Mouse (Mus musculus): ENCODE measurements at regions not wholly inside any gene's neighbourhood (a gene's known extent, or its start where the extent isn't known, plus 50 kb on each side); places are given as distances from the start of the nearest gene placed in this dataset.

DNA sequence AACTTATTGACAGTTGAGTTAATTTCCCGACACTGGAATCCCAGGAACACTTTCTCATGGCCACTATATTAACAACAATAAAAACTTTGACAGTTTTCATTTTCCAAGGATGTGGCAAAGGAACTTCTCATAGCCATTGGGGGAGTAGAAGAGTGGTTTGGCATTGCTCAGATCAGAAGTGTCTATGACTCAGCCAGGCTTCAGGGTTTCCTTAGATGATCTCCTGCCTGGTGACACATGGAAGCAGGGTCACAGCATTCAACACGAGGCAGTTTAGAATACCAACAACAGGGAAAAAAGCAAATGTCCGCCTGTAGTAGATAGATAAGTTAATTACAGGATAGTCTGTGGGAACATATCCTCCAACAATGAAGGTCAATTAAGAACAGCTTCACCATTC lies 228.1 kb upstream of the Gm12728 start:
- Histone ChIP-seq H3K4me1 (ENCODE audit: control insufficient read depth, insufficient read depth, low read length) (no peaks in the 10 kb centered on the region), H3K4me3 (ENCODE audit: insufficient read depth, low read depth, low read length) (no peak overlapping the region), H3K27ac (ENCODE audit: insufficient read depth, low read depth, low read length) (no peak overlapping the region)
- 75% methylated on average over 3 of the region's 3 CpGs for whole genome bisulfite sequencing
- TF ChIP-seq CTCF (IDR thresholded peaks at IDR 0.05; ENCODE audit: insufficient read depth, low read depth, low read length) (no peak), POLR2A (IDR thresholded peaks at IDR 0.05; ENCODE audit: insufficient read depth, low read depth, low read length) (no peak)

DNA sequence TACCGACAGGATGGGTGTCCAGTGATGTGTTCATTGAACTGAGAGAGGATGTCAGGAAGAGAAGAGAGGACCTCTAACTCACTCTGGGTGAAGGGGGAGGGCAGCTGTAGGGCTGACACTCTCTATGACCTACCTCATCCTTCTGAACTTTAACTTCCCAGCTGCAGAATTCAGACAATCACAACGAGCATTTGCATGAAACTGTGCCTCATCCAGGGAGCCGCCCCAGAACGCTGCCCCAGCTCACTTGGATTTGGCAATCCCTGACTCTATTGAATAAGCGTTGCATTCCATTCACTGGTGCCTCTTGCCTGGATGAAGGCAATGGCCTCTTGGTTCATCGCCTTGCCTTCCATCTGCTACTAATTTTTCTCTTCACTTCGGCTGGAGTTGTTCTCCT lies 223.9 kb upstream of the Gm12728 start:
- no peak overlapping the region for H3K4me3 ChIP-seq (ENCODE audit: insufficient read depth, low read depth, low read length)
- H3K4me1 ChIP-seq (ENCODE audit: control insufficient read depth, insufficient read depth, low read length), result no peaks in the 10 kb centered on the region
- 67% methylated on average over 7 of the region's 7 CpGs for WGBS
- TF ChIP-seq CTCF (IDR thresholded peaks at IDR 0.05; ENCODE audit: insufficient read depth, low read depth, low read length) (no peak), POLR2A (IDR thresholded peaks at IDR 0.05; ENCODE audit: insufficient read depth, low read depth, low read length) (no peak)
- no peak overlapping the region for H3K27ac ChIP-seq (ENCODE audit: insufficient read depth, low read depth, low read length)

- 81% methylated on average over 8 of the region's 8 CpGs for WGBS
- Histone ChIP-seq H3K27ac (ENCODE audit: insufficient read depth, low read depth, low read length) (no peak overlapping the region), H3K4me1 (ENCODE audit: control insufficient read depth, insufficient read depth, low read length) (no peaks in the 10 kb centered on the region), H3K4me3 (ENCODE audit: insufficient read depth, low read depth, low read length) (no peak overlapping the region)
- TF ChIP-seq CTCF (IDR thresholded peaks at IDR 0.05; ENCODE audit: insufficient read depth, low read depth, low read length) (no peak), POLR2A (IDR thresholded peaks at IDR 0.05; ENCODE audit: insufficient read depth, low read depth, low read length) (no peak)
These were observed 222.9 kb upstream of the Gm12728 start for GRCm38 (mm10) chr4:105566513-105567457.

DNA sequence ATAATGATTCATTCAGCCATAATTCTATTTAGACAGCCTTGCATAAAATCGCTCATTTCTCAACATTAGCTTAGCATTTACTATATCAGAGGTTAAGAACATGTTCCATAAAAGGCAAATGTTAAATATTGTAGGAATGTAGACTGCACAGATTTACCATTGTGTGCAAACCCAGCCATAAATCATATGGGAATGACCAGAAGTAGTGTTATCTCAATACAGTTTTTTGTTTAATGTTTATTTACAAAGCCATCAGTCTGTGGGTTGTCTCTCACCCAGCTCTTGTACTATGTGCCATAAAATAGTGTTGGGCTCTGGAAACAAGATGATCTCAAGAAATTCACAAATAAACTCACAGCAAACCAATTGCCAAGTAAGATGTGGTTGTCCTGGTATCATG lies 220.0 kb upstream of the Gm12728 start:
- H3K27ac ChIP-seq (ENCODE audit: insufficient read depth, low read depth, low read length), result no peak overlapping the region
- 91% methylated on average over 1 of the region's 1 CpGs for WGBS
- TF ChIP-seq POLR2A (IDR thresholded peaks at IDR 0.05; ENCODE audit: insufficient read depth, low read depth, low read length), result no peak
- no peak for TF ChIP-seq CTCF (IDR thresholded peaks at IDR 0.05; ENCODE audit: insufficient read depth, low read depth, low read length)
- no peak overlapping the region for H3K4me3 ChIP-seq (ENCODE audit: insufficient read depth, low read depth, low read length)
- H3K4me1 ChIP-seq (ENCODE audit: control insufficient read depth, insufficient read depth, low read length), result no peaks in the 10 kb centered on the region

- H3K4me1 ChIP-seq (ENCODE audit: control insufficient read depth, insufficient read depth, low read length), result no peaks in the 10 kb centered on the region
- 94% methylated on average over 2 of the region's 2 CpGs for WGBS
- TF ChIP-seq CTCF (IDR thresholded peaks at IDR 0.05; ENCODE audit: insufficient read depth, low read depth, low read length), result no peak
- no peak for TF ChIP-seq POLR2A (IDR thresholded peaks at IDR 0.05; ENCODE audit: insufficient read depth, low read depth, low read length)
These were observed 214.1 kb upstream of the Gm12728 start for GRCm38 (mm10) chr4:105575550-105575949.

DNA sequence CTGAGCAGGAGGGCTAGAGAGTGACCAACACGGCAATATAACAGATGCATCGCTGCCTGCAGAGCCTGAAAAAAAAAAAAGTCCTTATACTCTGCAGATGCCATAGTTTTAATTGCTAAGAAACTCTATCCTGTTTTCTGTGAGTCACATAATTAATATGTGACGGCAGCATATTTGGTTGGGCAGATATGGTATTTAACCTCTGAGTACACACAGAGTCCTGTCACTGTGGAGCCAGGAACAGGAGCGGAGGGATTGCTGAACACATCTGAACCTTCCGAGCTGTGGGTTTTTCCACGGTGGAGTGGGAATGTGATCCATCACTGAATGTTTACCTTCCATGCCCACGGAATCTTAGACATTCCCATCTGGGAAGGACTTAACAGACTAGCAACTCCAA lies 208.7 kb upstream of the Gm12728 start:
- no peak overlapping the region for H3K27ac ChIP-seq (ENCODE audit: insufficient read depth, low read depth, low read length)
- no peaks in the 10 kb centered on the region for H3K4me1 ChIP-seq (ENCODE audit: control insufficient read depth, insufficient read depth, low read length)
- TF ChIP-seq CTCF (IDR thresholded peaks at IDR 0.05; ENCODE audit: insufficient read depth, low read depth, low read length), result no peak
- TF ChIP-seq POLR2A (IDR thresholded peaks at IDR 0.05; ENCODE audit: insufficient read depth, low read depth, low read length), result no peak
- H3K4me3 ChIP-seq (ENCODE audit: insufficient read depth, low read depth, low read length), result no peak overlapping the region
- 85% methylated on average over 7 of the region's 7 CpGs for WGBS

More at GRCm38 (mm10) chr4:105575550-105575949, 214.1 kb upstream of the Gm12728 start:
- H3K4me3 ChIP-seq (ENCODE audit: insufficient read depth, low read depth, low read length), result no peak overlapping the region
- no peak overlapping the region for H3K27ac ChIP-seq (ENCODE audit: insufficient read depth, low read depth, low read length)

DNA sequence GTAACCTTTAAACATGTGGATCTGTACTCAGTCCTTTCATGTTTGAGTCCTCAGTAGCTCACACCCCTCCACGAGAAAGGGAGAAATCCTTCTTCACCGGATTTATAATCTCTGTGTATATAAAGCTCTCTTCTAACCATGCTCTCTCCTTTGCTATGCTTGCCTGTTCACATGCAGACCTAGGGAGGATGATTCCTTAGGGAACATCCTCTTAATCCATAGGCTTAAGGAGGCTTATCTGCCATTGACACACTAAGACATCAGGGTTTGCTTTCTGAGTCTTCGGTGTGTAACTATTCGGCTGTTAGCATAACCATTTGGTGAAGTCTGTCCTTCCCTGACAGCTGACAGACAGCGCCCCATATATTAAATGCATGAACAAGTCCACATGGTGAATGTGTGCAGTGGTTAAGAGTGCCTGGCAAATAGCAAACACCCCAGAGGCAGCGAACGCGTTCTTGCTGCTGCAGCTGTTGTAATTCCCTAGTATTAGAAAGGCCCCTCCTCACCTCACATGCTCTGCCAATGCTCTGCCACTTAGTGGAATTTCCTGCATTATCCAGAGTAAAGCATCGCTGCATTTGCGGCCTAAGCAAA lies 205.2 kb upstream of the Gm12728 start:
- 74% methylated on average over 10 of the region's 10 CpGs for WGBS
- Histone ChIP-seq H3K4me1 (ENCODE audit: control insufficient read depth, insufficient read depth, low read length) (no peaks in the 10 kb centered on the region), H3K27ac (ENCODE audit: insufficient read depth, low read depth, low read length) (no peak overlapping the region), H3K4me3 (ENCODE audit: insufficient read depth, low read depth, low read length) (no peak overlapping the region)
- TF ChIP-seq POLR2A (IDR thresholded peaks at IDR 0.05; ENCODE audit: insufficient read depth, low read depth, low read length) (no peak), CTCF (IDR thresholded peaks at IDR 0.05; ENCODE audit: insufficient read depth, low read depth, low read length) (no peak)

DNA sequence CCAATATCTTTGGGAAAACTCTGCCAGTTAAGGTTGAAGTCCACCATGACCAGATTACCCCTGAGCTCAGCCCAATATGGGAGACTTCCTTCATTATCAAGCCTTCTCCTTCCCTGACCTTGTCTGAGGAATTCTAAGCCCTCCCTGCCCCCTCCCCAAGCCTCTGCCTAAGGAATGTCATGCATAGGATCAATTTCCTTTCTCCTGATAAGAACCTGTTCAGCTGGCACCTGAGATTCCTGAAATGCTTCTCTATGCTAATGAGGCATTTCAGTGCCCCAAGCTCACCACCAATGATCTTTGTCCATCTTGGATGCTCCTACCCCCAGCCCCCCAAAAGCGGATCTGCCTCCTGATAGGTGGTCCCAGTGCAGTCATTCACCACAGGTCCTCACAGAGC lies 186.0 kb upstream of the Gm12728 start:
- 80% methylated on average over 1 of the region's 1 CpGs for WGBS
- no peak for TF ChIP-seq POLR2A (IDR thresholded peaks at IDR 0.05; ENCODE audit: insufficient read depth, low read depth, low read length)
- TF ChIP-seq CTCF (IDR thresholded peaks at IDR 0.05; ENCODE audit: insufficient read depth, low read depth, low read length), result no peak
- no peak overlapping the region for H3K27ac ChIP-seq (ENCODE audit: insufficient read depth, low read depth, low read length)
- no peak overlapping the region for H3K4me3 ChIP-seq (ENCODE audit: insufficient read depth, low read depth, low read length)
- no peaks in the 10 kb centered on the region for H3K4me1 ChIP-seq (ENCODE audit: control insufficient read depth, insufficient read depth, low read length)

DNA sequence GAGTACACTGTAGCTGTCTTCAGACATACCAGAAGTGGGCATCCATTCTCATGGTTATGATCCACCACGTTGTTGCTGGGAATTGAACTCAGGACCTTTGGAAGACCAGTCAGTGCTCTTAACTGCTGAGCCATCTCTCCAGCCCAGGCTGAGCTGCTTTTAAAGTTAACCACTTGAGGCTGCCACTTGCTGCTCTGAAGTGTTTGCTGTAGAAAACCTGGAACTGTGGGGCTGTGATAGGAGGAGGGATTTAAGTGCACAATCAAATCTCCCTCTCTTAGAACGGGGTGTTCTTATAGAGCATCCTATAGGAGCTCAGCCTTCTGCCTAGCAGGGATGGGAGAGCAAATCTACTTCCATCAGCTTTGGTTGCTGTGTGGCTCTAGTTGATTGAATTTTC lies 185.1 kb upstream of the Gm12728 start:
- no peak overlapping the region for H3K27ac ChIP-seq (ENCODE audit: insufficient read depth, low read depth, low read length)
- H3K4me1 ChIP-seq (ENCODE audit: control insufficient read depth, insufficient read depth, low read length), result no peaks in the 10 kb centered on the region
- 91% methylated on average over 2 of the region's 2 CpGs for WGBS
- TF ChIP-seq CTCF (IDR thresholded peaks at IDR 0.05; ENCODE audit: insufficient read depth, low read depth, low read length) (no peak), POLR2A (IDR thresholded peaks at IDR 0.05; ENCODE audit: insufficient read depth, low read depth, low read length) (no peak)
- H3K4me3 ChIP-seq (ENCODE audit: insufficient read depth, low read depth, low read length), result no peak overlapping the region

Data from olfactory bulb, adult 2 months (tissue).